7 mouse cellular contexts compared by ENCODE assay signal in genomic region chr16:64770521-64771430, GRCm38 (mm10). TPM values are rescaled to one million over a fixed set of nuclear protein-coding genes. Genes with fewer than 3 reads are reported as not detected.
DNase-seq lines count a peak whose midpoint lies in the region; ATAC-seq lines count a peak whose summit lies in the region.

4930453N24Rik (minus strand) TSS chr16:64771161.

- H3K4me3 ChIP-seq in embryonic facial prominence, embryonic 10.5 days, result peak within 1 kb of the TSS; percentile 97
- H3K4me3 ChIP-seq in limb, embryonic 10.5 days, result peak within 1 kb of the TSS; percentile 96
- H3K4me3 ChIP-seq in midbrain, embryonic 13.5 days (replicated peaks), result peak within 1 kb of the TSS; percentile 78

- peaks cover 31% of the 10 kb centered on the region for H3K36me3 ChIP-seq in embryonic facial prominence, embryonic 10.5 days (replicated peaks)
- peaks cover 27% of the 10 kb centered on the region for H3K36me3 ChIP-seq in limb, embryonic 10.5 days
- peaks cover 12% of the 10 kb centered on the region for H3K36me3 ChIP-seq in midbrain, embryonic 13.5 days

- H3K9ac ChIP-seq in midbrain, embryonic 13.5 days (replicated peaks), result peak within 1 kb of the TSS; percentile 83

- peak within 1 kb of the TSS; percentile 55 for H3K4me2 ChIP-seq in midbrain, embryonic 13.5 days (replicated peaks)

- H3K9me3 ChIP-seq in embryonic facial prominence, embryonic 10.5 days, result no peaks in the 10 kb centered on the region
- H3K9me3 ChIP-seq in limb, embryonic 10.5 days (replicated peaks), result no peaks in the 10 kb centered on the region
- no peaks in the 10 kb centered on the region for H3K9me3 ChIP-seq in midbrain, embryonic 13.5 days

- peaks cover 7% of the 10 kb centered on the region for H3K4me1 ChIP-seq in embryonic facial prominence, embryonic 10.5 days
- H3K4me1 ChIP-seq in limb, embryonic 10.5 days, result 0 out of 2 replicates have a peak, but pooled peaks cover 8% of the 10 kb centered on the region
- H3K4me1 ChIP-seq in midbrain, embryonic 13.5 days (replicated peaks), result peaks cover 13% of the 10 kb centered on the region

- WGBS in embryonic facial prominence, embryonic 10.5 days, result 2% methylated on average over 72 of the region's 72 CpGs
- WGBS in limb, embryonic 10.5 days, result 2% methylated on average over 72 of the region's 72 CpGs
- 2% methylated on average over 69 of the region's 72 CpGs for WGBS in midbrain, embryonic 13.5 days

- H3K27me3 ChIP-seq in embryonic facial prominence, embryonic 10.5 days (replicated peaks; ENCODE audit: low read depth, poor library complexity, severe bottlenecking), result no peaks in the 10 kb centered on the region
- no peaks in the 10 kb centered on the region for H3K27me3 ChIP-seq in limb, embryonic 10.5 days (ENCODE audit: low read depth, poor library complexity, severe bottlenecking)
- peaks cover 6% of the 10 kb centered on the region; the same call in 1 of the 2 replicates for H3K27me3 ChIP-seq in midbrain, embryonic 13.5 days

- ATAC-seq in granulocyte monocyte progenitor cell, adult 5-6 weeks (replicated peaks; ENCODE audit: poor library complexity, severe bottlenecking), result peak; percentile 91
- ATAC-seq in midbrain, embryonic 13.5 days, result peak; percentile 97

- peak; percentile 92 for DNase-seq in adrenal gland, postnatal 10 days
- DNase-seq in embryonic facial prominence, embryonic 10.5 days (ENCODE audit: low spot score), result peak; percentile 90
- peak; percentile 83 for DNase-seq in kidney, adult 11 months
- peak; percentile 92 for DNase-seq in limb, embryonic 10.5 days (ENCODE audit: low spot score)
- peak; percentile 65 for DNase-seq in spleen, adult 12 weeks (ENCODE audit: low spot score)

- H3K27ac ChIP-seq in embryonic facial prominence, embryonic 10.5 days (replicated peaks), result peak within 1 kb of the TSS; percentile 90
- peak within 1 kb of the TSS; percentile 92 for H3K27ac ChIP-seq in limb, embryonic 10.5 days
- H3K27ac ChIP-seq in midbrain, embryonic 13.5 days, result peak within 1 kb of the TSS; percentile 85

RNA-seq across cellular contexts. Expression of gene 4930453N24Rik, which starts in this region (rescaled TPM):
- total RNA-seq in adrenal gland, postnatal 10 days (2021), result 10 to 100 TPM; 28.4 to 33.0 TPM
- 29.2 and 31.3 TPM in 2 replicates for polyA plus RNA-seq in embryonic facial prominence, embryonic 10.5 days (2016; fragmentation: Nextera tagmentation; extraction: Ambion mirVana)
- total RNA-seq in granulocyte monocyte progenitor cell, adult 5-6 weeks (2014; fragmentation: Nextera tagmentation), result 26.0 and 32.7 TPM in 2 replicates
- 21.5 and 25.9 TPM in 2 replicates for total RNA-seq in granulocyte monocyte progenitor cell, adult 5-6 weeks (2017)
- polyA plus RNA-seq in limb, embryonic 10.5 days (2016; fragmentation: Nextera tagmentation; extraction: Ambion mirVana), result 29.6 and 30.1 TPM in 2 replicates
- polyA plus RNA-seq in midbrain, embryonic 13.5 days (2015; fragmentation: Nextera tagmentation; extraction: Ambion mirVana), result 22.2 and 24.5 TPM in 2 replicates

Comparison
In these comparisons a context has a peak if more than half of its experiments do, and no peak if none do; other contexts are left out.
1. Peak in every context shown above with its lines: DNase-seq, ATAC-seq, H3K4me3 ChIP-seq and H3K27ac ChIP-seq.